Mouse (Mus musculus) heart, postnatal 36 days (tissue): ENCODE data around the gene 1700024G13Rik. TPM values are rescaled to one million over a fixed set of nuclear protein-coding genes. Genes with fewer than 3 reads are reported as not detected.

Experiments
- DNase-seq, 2 experiments: peaks; one replicate each; pipeline ENCODE4 v3.0.0; 2021 to 2022
- intact Hi-C: fragments of 180-260 bp; cut with DNase I; formaldehyde crosslinking; loops from one replicate; pipeline ENCODE4 v1.15.1; 2025
- total RNA-seq, 2 experiments: library from RNA; stranded (reverse); gene quantifications; 2 replicates each; pipeline ENCODE4 v1.2.3; 2021

The 1700024G13Rik gene
- total RNA-seq, 2 experiments from 2014 or later = not detected

DNA sequence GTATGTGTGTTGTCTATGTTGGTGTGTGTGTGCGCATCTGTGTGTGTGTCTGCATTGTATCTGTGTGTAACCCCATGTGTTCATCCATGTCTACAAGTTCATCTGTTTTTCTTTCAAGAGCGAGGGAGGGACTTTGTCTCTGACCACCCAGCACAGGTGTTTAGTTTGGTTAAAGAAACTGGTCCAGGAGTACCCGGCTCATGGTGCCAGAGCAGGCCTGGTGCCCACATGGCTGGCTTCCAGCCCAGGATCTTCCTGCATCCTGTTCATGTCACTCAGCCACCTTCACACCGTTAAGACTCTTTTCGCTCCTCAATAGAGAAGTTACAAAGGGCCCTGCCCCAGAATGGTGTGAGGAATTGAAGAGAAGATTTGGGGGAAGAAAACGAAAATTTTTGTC is 52.2 kb downstream of the 1700024G13Rik start:
- intact Hi-C loops = no loop called here
- no peak for DNase-seq

GRCm38 (mm10) chr14:32332515-32333445 is 55.4 kb downstream of the 1700024G13Rik start:
- DNase-seq = no peak
- intact Hi-C loops = no loop called here

GRCm38 (mm10) chr14:32327366-32327765 is 60.8 kb downstream of the 1700024G13Rik start:
- no peak for DNase-seq
- intact Hi-C loops = no loop called here

Other genes with a start within 250 kb of the 1700024G13Rik start
- gene Msmb, start 246.4 kb downstream of the 1700024G13Rik start, total RNA-seq = not detected
- 100 to 1,000 TPM; 124 to 126 TPM for gene Ncoa4, start 228.5 kb downstream of the 1700024G13Rik start, total RNA-seq
- gene Timm23, start 186.5 kb downstream of the 1700024G13Rik start, total RNA-seq = 100 to 1,000 TPM; 218 to 234 TPM
- 10 to 100 TPM; 17.4 to 19.9 TPM for gene Parg, start 186.4 kb downstream of the 1700024G13Rik start, total RNA-seq
- gene Ogdhl, start 66.4 kb downstream of the 1700024G13Rik start, total RNA-seq = 100 to 1,000 TPM in 1 of 2 experiments, 10 to 100 TPM in 1; 75.2 to 109 TPM
- under 1 TPM in 1 of 2 experiments, not detected in 1; 0.17 TPM for gene Slc18a3, start 76.5 kb upstream of the 1700024G13Rik start, total RNA-seq
- not detected for gene Chat, start 77.6 kb upstream of the 1700024G13Rik start, total RNA-seq
- 1 to 10 TPM; 3.4 to 4.5 TPM for gene Ercc6, start 125.1 kb upstream of the 1700024G13Rik start, total RNA-seq
- not detected for gene Prrxl1, start 211.0 kb upstream of the 1700024G13Rik start, total RNA-seq